Mouse (Mus musculus) thymus, adult 2 months (tissue): ENCODE results near the gene BC024978. TPM values are rescaled to one million over a fixed set of nuclear protein-coding genes. Genes with fewer than 3 reads are reported as not detected.

ENCODE experiments used
- DNase-seq: peaks from one replicate; pipeline ENCODE4 v3.0.0; 2021
- H3K27ac ChIP-seq: fragments of 200-500 bp; 2 replicates; pipeline ENCODE4 v1.5.1; 2012; ENCODE audit warnings: low read length, control low read depth; ENCODE audit not compliant: control insufficient read depth, insufficient read depth
- H3K27me3 ChIP-seq: fragments of 200-500 bp; 2 replicates; pipeline ENCODE4 v1.6.1; 2012; ENCODE audit warnings: mild to moderate bottlenecking, low read length, moderate library complexity, mixed read lengths; ENCODE audit not compliant: control insufficient read depth, insufficient read depth
- H3K36me3 ChIP-seq: fragments of 200-500 bp; 2 replicates; pipeline ENCODE4 v1.6.1; 2012; ENCODE audit warnings: mild to moderate bottlenecking, low read length, moderate library complexity; ENCODE audit not compliant: control insufficient read depth, insufficient read depth
- H3K4me1 ChIP-seq: fragments of 200-500 bp; replicated peaks from 2 replicates; pipeline ENCODE4 v1.6.1; 2012; ENCODE audit warnings: low read length; ENCODE audit not compliant: control insufficient read depth, insufficient read depth
- H3K4me3 ChIP-seq: fragments of 200-500 bp; 2 replicates; pipeline ENCODE4 v1.5.1; 2012; ENCODE audit warnings: mild to moderate bottlenecking, low read length, control low read depth, moderate library complexity; ENCODE audit not compliant: control insufficient read depth, insufficient read depth
- CTCF ChIP-seq: fragments of 200-500 bp; IDR thresholded peaks from 2 replicates; pipeline ENCODE4 v1.5.1; 2012; ENCODE audit warnings: mild to moderate bottlenecking, control low read depth, low read length, moderate library complexity, borderline replicate concordance; ENCODE audit not compliant: control insufficient read depth, poor library complexity, insufficient read depth; ENCODE audit errors: extremely low read depth
- POLR2A ChIP-seq: fragments of 200-500 bp; IDR thresholded peaks from 2 replicates; pipeline ENCODE4 v1.6.1; 2012; ENCODE audit warnings: mild to moderate bottlenecking, low read length, control low read depth, moderate library complexity; ENCODE audit not compliant: control insufficient read depth, poor library complexity, insufficient read depth; ENCODE audit errors: extremely low read depth
- WGBS: fragments of 180-500 bp; shearing (Covaris S2); methylation state at CpG from one replicate; pipeline ENCODE4 v1.1.7; 2018; 5-methylcytosine and 5-hydroxymethylcytosine counted together
- polyA plus RNA-seq: library from polyadenylated mRNA; depleted of rRNA; stranded (reverse); fragments of >200 nt; gene quantifications from 2 replicates; pipeline ENCODE4 v1.2.3, GENCODE M21; 2012

BC024978 gene
- polyA plus RNA-seq, 1 experiment, result 20.9 TPM

DNA sequence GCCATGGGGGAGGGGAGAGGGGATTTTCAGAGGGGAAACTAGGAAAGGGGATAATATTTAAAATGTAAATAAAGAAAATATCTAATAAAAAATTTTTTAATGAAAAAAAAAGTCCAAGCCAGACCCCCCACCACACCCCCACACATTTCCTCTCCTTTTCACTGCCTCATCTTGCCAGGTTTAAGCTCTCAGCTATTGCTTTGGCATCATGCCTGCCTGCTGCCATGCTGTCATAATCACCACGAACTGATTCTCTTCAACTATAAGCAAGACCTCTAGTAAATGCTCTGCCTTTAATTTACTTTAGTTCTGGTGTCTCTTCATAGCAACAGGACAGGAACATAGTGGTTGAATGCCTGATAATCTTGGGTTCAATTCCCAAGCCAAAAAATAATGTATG lies 13.1 kb upstream of the BC024978 start:
- Histone ChIP-seq H3K27me3 (no peaks in the 10 kb centered on the region), H3K27ac (no peak overlapping the region), H3K4me1 (no peaks in the 10 kb centered on the region), H3K4me3 (no peak overlapping the region), H3K36me3 (peaks cover 12% of the 10 kb centered on the region)
- TF ChIP-seq CTCF (no peak), POLR2A (no peak)
- WGBS, result 90% methylated on average over 1 of the region's 1 CpGs
- DNase-seq, result no peak

GRCm38 (mm10) chr7:27184964-27185363 lies 10.6 kb upstream of the BC024978 start:
- H3K27me3 ChIP-seq, result no peaks in the 10 kb centered on the region
- H3K4me1 ChIP-seq, result no peaks in the 10 kb centered on the region
- peak; percentile 50 for DNase-seq
- H3K4me3 ChIP-seq, result no peak overlapping the region
- no peak overlapping the region for H3K27ac ChIP-seq
- H3K36me3 ChIP-seq, result peaks cover 28% of the 10 kb centered on the region
- 88% methylated on average over 3 of the region's 3 CpGs for WGBS
- TF ChIP-seq POLR2A (no peak), CTCF (peak; percentile 63; the same call in 1 of the 2 replicates)

DNA sequence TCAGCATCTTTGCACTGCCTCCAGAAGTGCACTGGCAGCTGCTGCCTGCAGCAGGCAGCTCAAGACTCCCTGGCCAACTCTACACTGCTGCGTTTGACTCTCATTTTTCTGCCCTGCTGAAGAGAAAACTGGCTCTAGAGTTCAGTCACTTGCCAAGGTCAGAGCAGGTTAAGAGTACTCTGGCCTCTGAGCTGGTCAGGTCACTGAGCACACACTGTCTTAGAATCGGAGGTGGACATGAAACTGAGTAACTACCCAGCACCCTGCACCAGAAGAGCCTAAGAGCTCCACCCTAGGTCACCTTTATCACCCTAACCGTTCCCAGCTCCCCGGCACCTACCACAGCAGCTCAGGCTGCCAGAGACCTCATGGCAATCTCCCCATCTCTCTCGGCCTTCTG lies 9.6 kb upstream of the BC024978 start:
- Histone ChIP-seq H3K4me1 (no peaks in the 10 kb centered on the region), H3K27me3 (no peaks in the 10 kb centered on the region), H3K4me3 (no peak overlapping the region), H3K27ac (no peak overlapping the region), H3K36me3 (peaks cover 38% of the 10 kb centered on the region)
- TF ChIP-seq POLR2A (no peak), CTCF (no peak)
- no peak for DNase-seq
- WGBS, result 96% methylated on average over 5 of the region's 5 CpGs

DNA sequence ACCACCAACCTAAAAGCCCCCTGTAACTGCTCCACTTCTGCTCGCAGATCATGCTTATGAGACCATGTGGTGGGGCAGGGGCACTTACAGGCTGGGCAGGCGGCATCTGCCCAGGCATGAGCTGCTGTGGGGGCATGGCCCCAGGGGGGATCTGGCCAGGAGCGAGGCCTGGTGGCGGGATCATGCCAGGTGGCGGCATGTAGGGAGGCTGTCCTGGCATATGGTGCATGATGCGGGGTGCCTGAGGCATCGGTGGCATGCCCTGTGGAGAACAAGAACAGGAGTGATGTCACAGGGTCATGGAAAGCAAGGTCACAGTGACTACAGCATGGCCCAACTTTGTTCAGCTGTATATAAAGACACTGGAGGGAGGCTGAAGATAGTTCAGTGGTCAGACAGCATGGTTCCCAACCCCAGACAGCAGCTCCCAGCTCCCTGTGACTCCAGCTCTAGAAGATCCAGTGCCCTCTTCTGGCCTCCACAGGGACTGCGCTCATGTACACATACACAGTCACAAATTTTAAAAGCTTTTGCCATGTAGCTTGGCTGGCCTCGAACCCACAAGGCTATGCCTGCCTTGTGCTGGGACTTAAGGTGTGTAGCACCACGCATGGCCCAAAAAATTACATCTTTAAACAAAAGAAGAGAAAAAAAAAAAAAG lies 6.2 kb upstream of the BC024978 start:
- H3K36me3 ChIP-seq, result peaks cover 57% of the 10 kb centered on the region
- H3K27ac ChIP-seq, result no peak overlapping the region
- no peaks in the 10 kb centered on the region for H3K27me3 ChIP-seq
- H3K4me1 ChIP-seq, result no peaks in the 10 kb centered on the region
- no peak overlapping the region for H3K4me3 ChIP-seq
- TF ChIP-seq CTCF (no peak), POLR2A (no peak)
- no peak for DNase-seq
- 99% methylated on average over 10 of the region's 10 CpGs for WGBS

DNA sequence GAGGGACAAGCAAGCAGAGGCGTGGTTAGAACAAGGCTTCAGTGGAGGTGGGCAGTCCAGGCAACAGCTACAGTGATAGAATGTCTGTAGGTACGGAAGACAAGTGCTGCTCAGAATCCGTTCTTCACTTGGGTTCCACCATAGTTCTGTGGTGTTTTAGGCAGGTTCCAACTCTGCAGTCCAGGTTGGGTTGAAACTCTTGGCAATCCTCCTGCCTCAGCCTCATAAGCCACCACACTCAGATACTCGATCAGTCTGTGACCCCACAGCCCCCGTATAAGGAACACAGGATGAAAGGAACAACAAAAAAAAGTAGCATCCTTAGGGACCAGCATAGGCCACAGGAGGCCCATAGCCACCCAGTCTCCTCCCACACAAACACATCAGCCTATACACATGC lies 3.1 kb upstream of the BC024978 start:
- H3K36me3 ChIP-seq, result peaks cover 45% of the 10 kb centered on the region
- DNase-seq, result no peak

DNA sequence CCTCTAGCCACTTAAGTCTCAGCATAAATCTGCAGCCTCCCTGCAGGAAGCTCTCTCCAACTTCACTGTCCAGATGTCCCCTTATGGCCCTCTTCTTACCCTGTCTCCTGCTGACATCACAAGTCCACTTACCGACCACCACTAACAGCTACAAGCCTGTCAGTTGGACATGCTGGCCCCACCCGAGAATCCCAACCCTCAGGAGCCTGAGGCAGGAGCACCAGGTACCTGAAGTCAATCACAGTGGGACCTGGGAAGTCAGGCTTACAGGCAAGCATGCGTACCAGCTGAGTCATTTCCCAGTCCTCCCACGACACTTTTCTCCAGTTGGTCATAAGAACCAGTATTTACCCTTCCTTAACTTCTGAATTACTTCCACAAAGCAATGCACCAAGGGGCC lies 1.9 kb upstream of the BC024978 start:
- Histone ChIP-seq H3K36me3 (peaks cover 36% of the 10 kb centered on the region), H3K4me3 (no peak overlapping the region), H3K27ac (no peak overlapping the region), H3K4me1 (peaks cover 7% of the 10 kb centered on the region), H3K27me3 (no peaks in the 10 kb centered on the region)
- TF ChIP-seq CTCF, result no peak
- no peak for TF ChIP-seq POLR2A
- DNase-seq, result no peak
- WGBS, result 91% methylated on average over 4 of the region's 4 CpGs

More for the DNA sequence above, 3.1 kb upstream of the BC024978 start:
- no peak for TF ChIP-seq POLR2A
- no peaks in the 10 kb centered on the region for H3K27me3 ChIP-seq
- H3K27ac ChIP-seq, result no peak overlapping the region
- no peak overlapping the region for H3K4me3 ChIP-seq
- peaks cover 6% of the 10 kb centered on the region for H3K4me1 ChIP-seq
- 95% methylated on average over 5 of the region's 5 CpGs for WGBS

GRCm38 (mm10) chr7:27197136-27197535 lies 1.6 kb downstream of the BC024978 start:
- H3K4me1 ChIP-seq, result peaks cover 7% of the 10 kb centered on the region
- DNase-seq, result no peak
- H3K27me3 ChIP-seq, result no peaks in the 10 kb centered on the region
- TF ChIP-seq CTCF, result no peak
- TF ChIP-seq POLR2A, result no peak
- H3K36me3 ChIP-seq, result peaks cover 8% of the 10 kb centered on the region
- WGBS, result 80% methylated on average over 3 of the region's 3 CpGs
- H3K4me3 ChIP-seq, result no peak overlapping the region
- no peak overlapping the region for H3K27ac ChIP-seq
